Mouse (Mus musculus) midbrain, embryonic 12.5 days (tissue): Measurements from ENCODE around the gene Wdr90. TPM values are rescaled to one million over a fixed set of nuclear protein-coding genes. Genes with fewer than 3 reads are reported as not detected.
A peak's percentile ranks its signal among the peaks of the same experiment; 100 is the strongest.

Experiments used
- ATAC-seq: fragments of 200-750 bp; cut with Nextera tagmentation; 2 replicates; pipeline ENCODE4 v1.8.0; 2017; ENCODE audit warnings: low read depth, moderate TSS enrichment, moderate library complexity; ENCODE audit not compliant: low FRiP score
- H3K27ac ChIP-seq: fragments of 300-500 bp; sonication (generic); replicated peaks from 2 replicates; pipeline ENCODE4 v1.5.1; 2016; ENCODE audit warnings: mild to moderate bottlenecking
- H3K27me3 ChIP-seq: fragments of 300-500 bp; sonication (generic); 2 replicates; pipeline ENCODE4 v1.6.1; 2016; ENCODE audit warnings: mild to moderate bottlenecking
- H3K36me3 ChIP-seq: fragments of 300-500 bp; sonication (generic); 2 replicates; pipeline ENCODE4 v1.6.1; 2016
- H3K4me1 ChIP-seq: fragments of 300-500 bp; sonication (generic); 2 replicates; pipeline ENCODE4 v1.6.1; 2016
- H3K4me2 ChIP-seq: fragments of 300-500 bp; sonication (generic); replicated peaks from 2 replicates; pipeline ENCODE4 v1.6.1; 2016; ENCODE audit warnings: mild to moderate bottlenecking, moderate library complexity
- H3K4me3 ChIP-seq: fragments of 300-500 bp; sonication (generic); 2 replicates; pipeline ENCODE4 v1.5.1; 2016; ENCODE audit warnings: mild to moderate bottlenecking
- H3K9ac ChIP-seq: fragments of 300-500 bp; sonication (generic); replicated peaks from 2 replicates; pipeline ENCODE4 v1.6.1; 2016; ENCODE audit warnings: mild to moderate bottlenecking, moderate library complexity
- H3K9me3 ChIP-seq: fragments of 300-500 bp; sonication (generic); 2 replicates; pipeline ENCODE4 v1.6.1; 2016; ENCODE audit warnings: mild to moderate bottlenecking
- WGBS: fragments of 180-500 bp; shearing (Covaris S2); methylation state at CpG from one replicate; pipeline ENCODE4 v1.1.7; 2016; 5-methylcytosine and 5-hydroxymethylcytosine counted together
- polyA plus RNA-seq: library from polyadenylated mRNA; unstranded; fragments of >200 nt; fragmentation: Nextera tagmentation; extraction: Ambion mirVana; gene quantifications from 2 replicates; pipeline ENCODE4 v1.2.1, GENCODE M21; 2016

Wdr90 gene
- polyA plus RNA-seq, 1 experiment from 2014 or later, result 38.1 TPM

DNA sequence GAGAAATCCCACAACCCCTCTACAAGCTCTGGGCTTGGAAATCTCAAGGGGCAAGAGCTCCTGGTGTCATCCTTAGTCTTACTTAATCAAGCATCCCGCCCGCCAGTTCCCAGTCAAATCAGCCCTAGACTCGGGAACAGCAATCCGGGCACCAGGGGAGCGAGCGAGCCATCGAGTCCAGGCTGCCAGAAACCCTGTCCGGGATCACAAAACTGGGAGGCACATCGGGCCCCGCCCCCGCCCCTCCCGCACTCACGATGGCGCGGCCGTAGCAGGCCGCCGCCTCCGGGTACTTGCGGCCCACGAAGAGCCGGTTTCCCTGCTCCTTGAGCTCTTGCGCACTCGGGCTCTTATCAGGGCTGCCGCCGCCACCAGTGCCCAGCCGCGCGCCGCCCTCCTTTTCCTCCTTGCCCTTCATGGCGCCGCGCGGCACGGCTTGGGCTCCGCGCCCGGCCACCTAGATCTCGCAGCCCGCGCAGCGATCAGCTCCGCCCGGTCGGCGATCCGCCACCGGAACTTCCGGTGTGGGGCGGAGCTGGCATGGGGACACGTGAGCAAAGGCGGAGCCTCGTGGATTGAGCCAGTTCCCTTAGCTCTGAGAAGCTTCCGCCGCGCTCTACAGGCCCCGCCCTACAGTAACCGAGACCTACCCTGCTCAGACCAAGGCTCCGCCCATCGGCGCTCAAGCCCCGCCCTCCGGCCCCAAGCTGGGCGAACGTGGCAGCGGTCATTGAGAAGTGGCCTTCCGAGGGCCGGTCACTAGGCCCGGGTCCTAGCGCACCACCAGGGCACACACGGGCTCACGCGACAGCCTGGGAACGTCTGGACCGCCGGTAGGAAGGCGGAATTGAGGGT is 28.6 kb downstream of the Wdr90 start:
- H3K27ac ChIP-seq, result peak overlapping the region; percentile 95
- peak; percentile 89 for ATAC-seq
- peak overlapping the region; percentile 84 for H3K9ac ChIP-seq
- no peaks in the 10 kb centered on the region for H3K9me3 ChIP-seq
- peaks cover 81% of the 10 kb centered on the region for H3K4me1 ChIP-seq
- H3K4me3 ChIP-seq, result peak overlapping the region; percentile 77
- H3K4me2 ChIP-seq, result peak overlapping the region; percentile 96
- no peaks in the 10 kb centered on the region for H3K27me3 ChIP-seq
- under 1% methylated on average over 77 of the region's 77 CpGs for WGBS
- H3K36me3 ChIP-seq, result peaks cover 29% of the 10 kb centered on the region

DNA sequence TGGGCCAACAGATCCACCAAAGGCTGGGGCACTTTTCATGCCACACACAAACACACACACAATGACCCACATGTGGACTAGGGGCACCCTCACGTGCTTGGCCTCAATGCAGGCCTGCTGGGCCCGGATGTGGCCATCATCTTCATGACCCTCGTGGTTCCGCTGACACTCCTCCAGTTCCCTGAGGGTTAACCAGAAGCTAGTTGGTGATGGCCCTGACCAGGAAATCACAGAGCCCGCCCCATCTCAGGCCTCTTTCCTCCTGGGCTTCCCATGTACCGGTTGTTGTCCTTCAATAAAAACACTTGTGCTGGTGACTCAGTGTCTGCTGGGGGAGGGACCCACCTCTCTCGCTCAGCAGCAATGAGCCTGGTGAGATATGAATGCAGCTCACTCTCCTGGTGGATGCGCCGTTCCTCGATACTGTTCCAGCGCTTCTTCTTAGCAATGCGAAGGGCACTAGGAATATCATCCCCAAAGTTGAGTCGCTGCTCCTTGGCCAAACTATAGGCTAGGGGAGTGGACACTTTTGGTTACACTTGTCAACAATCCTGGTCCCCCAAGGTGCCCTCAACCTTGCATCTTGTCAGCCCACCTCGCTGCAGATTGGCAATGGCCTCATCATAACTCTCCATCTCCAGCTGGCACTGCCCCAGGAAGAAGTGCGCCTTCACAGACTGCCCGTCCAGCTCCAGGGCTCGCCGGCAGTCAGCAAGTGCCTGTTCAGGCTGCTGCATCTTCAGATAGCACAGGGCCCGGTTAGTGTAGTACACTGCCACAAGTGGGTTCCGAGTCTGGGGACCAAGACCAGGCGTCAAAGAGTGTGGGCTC is 29.6 kb downstream of the Wdr90 start:
- Histone ChIP-seq H3K27me3 (no peaks in the 10 kb centered on the region), H3K4me3 (peak overlapping the region; percentile 77), H3K9me3 (no peaks in the 10 kb centered on the region), H3K9ac (peak overlapping the region; percentile 84), H3K4me1 (peaks cover 71% of the 10 kb centered on the region), H3K36me3 (peaks cover 39% of the 10 kb centered on the region), H3K27ac (peak overlapping the region; percentile 4; the same call in 1 of the 2 replicates), H3K4me2 (peak overlapping the region; percentile 96)
- 64% methylated on average over 21 of the region's 21 CpGs for WGBS
- ATAC-seq, result no peak

DNA sequence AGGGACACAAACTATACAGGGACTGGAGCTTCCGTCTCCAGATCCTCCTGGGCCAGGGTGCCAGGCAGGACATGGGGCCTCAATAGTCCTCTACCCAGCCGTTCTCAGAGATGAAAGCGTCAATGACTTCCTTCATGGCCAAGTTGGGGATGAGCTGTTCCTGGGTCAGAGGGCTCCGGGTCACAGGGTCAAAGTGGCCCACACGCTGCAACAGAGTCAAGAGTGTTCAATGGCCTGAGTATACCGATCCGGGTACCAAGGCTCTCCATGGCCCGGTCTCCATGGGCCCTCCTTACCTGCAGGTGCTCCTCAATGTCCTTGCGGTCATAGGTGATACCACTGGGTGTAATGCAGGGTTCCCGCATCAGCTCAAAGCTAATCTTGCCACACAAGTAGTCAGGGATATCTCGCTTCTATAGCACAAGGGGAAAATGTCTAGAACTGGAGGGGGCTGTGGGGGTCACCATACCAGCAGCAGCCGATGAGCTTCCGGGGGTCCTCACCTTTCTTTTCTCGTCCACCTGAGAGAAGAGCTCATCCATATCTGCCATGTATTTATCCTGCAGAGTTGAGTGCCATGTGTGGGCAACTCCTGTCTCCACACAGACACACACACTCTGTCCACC is 30.4 kb downstream of the Wdr90 start:
- ATAC-seq, result no peak
- Histone ChIP-seq H3K27me3 (no peaks in the 10 kb centered on the region), H3K4me1 (peaks cover 63% of the 10 kb centered on the region), H3K4me2 (peak overlapping the region; percentile 96), H3K36me3 (peaks cover 46% of the 10 kb centered on the region), H3K9me3 (no peaks in the 10 kb centered on the region), H3K4me3 (peak overlapping the region; percentile 77; the same call in 1 of the 2 replicates), H3K27ac (no peak overlapping the region), H3K9ac (no peak overlapping the region)
- WGBS, result 88% methylated on average over 14 of the region's 14 CpGs

DNA sequence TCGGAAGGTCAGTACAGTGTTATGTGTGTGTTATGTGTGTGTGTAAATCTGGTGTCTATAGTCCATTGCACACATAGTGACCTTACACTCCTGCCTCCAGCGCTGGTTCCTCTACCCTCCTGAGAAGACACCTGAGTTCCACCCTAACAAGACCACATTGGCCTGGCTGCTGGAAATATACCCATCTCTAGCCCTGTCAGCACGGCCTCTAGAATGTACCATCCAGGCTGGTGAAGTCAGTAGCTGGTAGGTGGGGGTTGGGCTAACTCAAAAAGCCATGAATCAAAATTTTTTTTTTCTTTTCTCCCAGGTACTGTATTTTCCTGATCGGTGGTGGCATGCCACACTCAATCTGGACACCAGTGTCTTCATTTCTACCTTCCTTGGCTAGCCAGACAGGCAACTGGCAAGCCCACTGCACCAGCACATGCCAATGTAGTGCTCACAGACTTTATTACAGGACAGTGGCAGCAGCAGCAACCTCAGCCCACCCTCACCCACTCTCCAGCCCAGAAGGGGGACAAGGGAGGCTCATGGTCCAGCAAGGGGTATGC is 31.0 kb downstream of the Wdr90 start:
- Histone ChIP-seq H3K36me3 (peaks cover 50% of the 10 kb centered on the region), H3K9ac (peak overlapping the region; percentile 84; the same call in 1 of the 2 replicates), H3K27me3 (no peaks in the 10 kb centered on the region), H3K27ac (no peak overlapping the region), H3K4me3 (peak overlapping the region; percentile 67; the same call in 1 of the 2 replicates), H3K9me3 (no peaks in the 10 kb centered on the region), H3K4me1 (peaks cover 63% of the 10 kb centered on the region), H3K4me2 (peak overlapping the region; percentile 84)
- WGBS, result 89% methylated on average over 4 of the region's 4 CpGs
- ATAC-seq, result no peak

DNA sequence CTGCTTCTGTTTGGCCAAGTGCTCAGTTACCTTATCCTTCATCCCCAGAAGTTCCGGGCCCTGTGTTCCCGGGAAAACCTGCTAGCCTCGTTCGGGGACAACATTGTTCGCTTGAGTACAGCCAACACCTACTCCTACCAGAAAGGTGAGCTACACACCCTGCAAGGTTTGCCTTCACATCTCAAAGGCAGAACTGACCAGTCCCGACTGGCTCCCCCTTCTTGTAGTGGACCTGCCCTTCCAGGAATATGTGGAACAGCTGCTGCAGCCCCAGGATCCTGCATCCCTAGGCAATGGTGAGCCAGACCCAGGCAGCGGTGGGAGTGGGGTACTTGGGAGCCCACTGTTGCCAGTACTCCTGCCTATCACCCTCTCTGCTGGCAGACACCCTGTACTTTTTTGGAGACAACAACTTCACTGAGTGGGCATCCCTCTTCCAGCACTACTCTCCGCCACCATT is 31.7 kb downstream of the Wdr90 start:
- Histone ChIP-seq H3K27ac (peak overlapping the region; percentile 91), H3K9me3 (no peaks in the 10 kb centered on the region), H3K4me3 (peak overlapping the region; percentile 67), H3K4me1 (peaks cover 63% of the 10 kb centered on the region), H3K27me3 (no peaks in the 10 kb centered on the region), H3K36me3 (peaks cover 46% of the 10 kb centered on the region), H3K9ac (peak overlapping the region; percentile 84), H3K4me2 (peak overlapping the region; percentile 84)
- 47% methylated on average over 8 of the region's 8 CpGs for WGBS
- no peak for ATAC-seq

DNA sequence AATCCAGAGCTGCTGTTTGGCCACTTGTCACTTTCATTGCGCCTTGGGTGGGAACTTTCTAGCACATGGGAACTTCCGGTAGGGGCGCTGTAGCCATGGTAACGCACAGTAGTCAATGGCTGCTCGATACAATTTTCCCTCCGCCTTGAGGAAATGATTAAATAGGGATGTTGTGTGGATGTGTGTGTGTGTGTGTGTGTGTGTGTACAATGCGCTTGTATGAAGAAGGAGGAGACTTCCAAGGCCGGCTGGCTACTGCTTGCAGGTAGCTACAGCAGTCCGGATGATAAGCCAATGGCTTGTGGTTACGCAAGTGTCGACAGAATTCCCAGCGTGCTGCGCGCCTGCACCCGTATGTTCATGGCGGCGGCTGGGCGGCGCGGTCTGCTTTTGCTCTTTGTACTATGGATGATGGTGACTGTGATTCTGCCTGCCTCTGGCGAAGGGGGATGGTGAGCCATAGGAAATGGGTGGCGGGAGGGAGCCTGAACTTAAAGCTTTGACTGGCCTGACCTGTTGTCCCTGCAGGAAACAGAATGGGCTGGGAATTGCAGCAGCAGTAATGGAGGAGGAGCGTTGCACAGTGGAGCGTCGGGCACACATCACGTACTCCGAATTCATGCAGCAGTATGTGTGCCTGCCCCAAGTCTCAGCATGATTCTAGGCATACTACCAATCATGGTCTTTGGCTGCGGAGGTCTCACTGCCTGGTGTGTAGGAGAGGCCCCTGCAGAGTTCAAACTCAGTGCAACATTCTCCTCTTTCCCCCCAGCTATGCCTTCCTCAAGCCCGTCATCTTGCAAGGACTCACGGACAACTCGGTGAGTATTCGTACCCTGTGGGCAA is 32.4 kb downstream of the Wdr90 start, which contains the start of gene Jmjd8:
Jmjd8 (plus strand) TSS at position 156 of the 846 bp plus-strand sequence.
- ATAC-seq, result peak; percentile 42
- H3K4me1 ChIP-seq, result peaks cover 63% of the 10 kb centered on the region
- no peaks in the 10 kb centered on the region for H3K27me3 ChIP-seq
- peak within 1 kb of the TSS; percentile 84 for H3K4me2 ChIP-seq
- under 1% methylated on average over 32 of the region's 32 CpGs for WGBS
- H3K9me3 ChIP-seq, result no peaks in the 10 kb centered on the region
- H3K36me3 ChIP-seq, result peaks cover 46% of the 10 kb centered on the region
- peak within 1 kb of the TSS; percentile 84 for H3K9ac ChIP-seq
- H3K27ac ChIP-seq, result peak within 1 kb of the TSS; percentile 91
- H3K4me3 ChIP-seq, result peak within 1 kb of the TSS; percentile 67

DNA sequence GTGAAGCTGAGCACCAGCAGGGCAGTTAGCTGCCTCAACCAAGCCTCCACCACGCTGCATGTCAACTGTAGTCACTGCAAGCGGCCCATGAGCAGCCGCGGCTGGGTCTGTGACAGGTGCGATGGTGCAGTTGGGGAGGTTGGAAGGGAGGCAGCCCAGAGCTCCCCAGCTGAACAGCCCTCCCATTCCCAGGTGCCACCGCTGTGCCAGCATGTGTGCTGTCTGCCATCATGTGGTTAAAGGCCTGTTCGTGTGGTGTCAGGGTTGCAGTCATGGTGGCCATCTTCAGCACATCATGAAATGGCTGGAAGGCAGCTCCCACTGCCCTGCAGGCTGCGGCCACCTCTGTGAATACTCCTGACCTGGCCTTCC is 33.1 kb downstream of the Wdr90 start:
- Histone ChIP-seq H3K9me3 (no peaks in the 10 kb centered on the region), H3K9ac (peak overlapping the region; percentile 84; the same call in 1 of the 2 replicates), H3K4me2 (peak overlapping the region; percentile 84), H3K27ac (peak overlapping the region; percentile 91), H3K27me3 (no peaks in the 10 kb centered on the region), H3K4me3 (peak overlapping the region; percentile 67), H3K4me1 (peaks cover 60% of the 10 kb centered on the region), H3K36me3 (peaks cover 46% of the 10 kb centered on the region)
- 83% methylated on average over 8 of the region's 8 CpGs for WGBS
- no peak for ATAC-seq

DNA sequence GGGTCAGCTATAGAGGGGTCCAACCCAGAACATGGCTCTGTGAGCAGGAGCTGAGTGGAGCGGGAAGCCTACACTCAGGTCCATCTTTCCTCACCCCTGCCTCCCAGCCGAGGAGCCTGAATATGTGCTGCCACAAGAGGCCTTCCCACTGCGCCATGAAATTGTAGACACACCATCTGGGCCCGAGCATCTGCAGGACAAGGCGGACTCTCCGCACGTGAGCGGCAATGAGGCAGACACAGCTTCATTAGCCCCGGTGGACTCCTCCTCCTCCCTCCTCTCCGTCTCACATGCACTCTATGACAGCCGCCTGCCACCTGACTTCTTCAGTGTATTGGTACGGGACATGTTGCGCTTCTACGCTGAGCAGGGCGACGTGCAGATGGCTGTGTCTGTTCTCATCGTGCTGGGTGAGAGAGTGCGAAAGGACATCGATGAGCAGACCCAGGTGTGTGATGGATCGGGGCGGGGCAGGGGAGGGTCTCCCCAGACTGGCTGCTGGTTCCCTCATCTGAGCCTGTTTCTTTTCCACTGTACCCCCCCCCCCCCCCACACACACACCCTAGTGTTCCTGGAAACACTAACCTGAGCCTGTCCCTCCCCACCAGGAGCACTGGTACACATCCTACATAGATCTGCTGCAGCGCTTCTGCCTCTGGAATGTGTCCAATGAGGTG is 33.6 kb downstream of the Wdr90 start:
- no peaks in the 10 kb centered on the region for H3K9me3 ChIP-seq
- H3K4me3 ChIP-seq, result no peak overlapping the region; the same call in 1 of the 2 replicates
- H3K27me3 ChIP-seq, result peaks cover under 1% of the 10 kb centered on the region; the same call in 1 of the 2 replicates
- 93% methylated on average over 22 of the region's 22 CpGs for WGBS
- peak overlapping the region; percentile 84; the same call in 1 of the 2 replicates for H3K4me2 ChIP-seq
- H3K27ac ChIP-seq, result peak overlapping the region; percentile 91; the same call in 1 of the 2 replicates
- H3K36me3 ChIP-seq, result peaks cover 46% of the 10 kb centered on the region
- no peak overlapping the region for H3K9ac ChIP-seq
- H3K4me1 ChIP-seq, result peaks cover 63% of the 10 kb centered on the region
- no peak for ATAC-seq

DNA sequence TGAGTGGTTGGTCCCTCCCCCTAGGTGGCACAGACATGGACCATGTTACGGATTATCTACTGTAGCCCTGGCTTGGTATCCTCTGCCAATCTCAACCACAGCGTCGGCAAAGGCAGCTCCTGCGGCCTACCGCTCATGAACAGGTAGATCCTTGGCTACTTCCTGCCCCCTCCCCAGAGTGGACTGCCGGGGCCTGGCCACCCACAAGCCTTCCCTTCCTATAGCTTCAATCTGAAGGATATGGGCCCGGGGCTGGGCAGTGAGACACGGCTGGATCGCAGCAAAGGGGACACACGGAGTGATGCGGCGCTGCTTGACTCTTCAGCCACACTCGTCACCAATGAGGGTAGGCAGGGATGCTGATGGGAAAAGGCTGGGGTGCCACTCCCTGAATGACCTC is 34.3 kb downstream of the Wdr90 start:
- no peak overlapping the region for H3K4me2 ChIP-seq
- WGBS, result 96% methylated on average over 13 of the region's 13 CpGs
- H3K27ac ChIP-seq, result no peak overlapping the region
- no peaks in the 10 kb centered on the region for H3K9me3 ChIP-seq
- no peak overlapping the region for H3K4me3 ChIP-seq
- H3K36me3 ChIP-seq, result peaks cover 46% of the 10 kb centered on the region
- H3K4me1 ChIP-seq, result peaks cover 63% of the 10 kb centered on the region
- H3K27me3 ChIP-seq, result peaks cover 5% of the 10 kb centered on the region; the same call in 1 of the 2 replicates
- H3K9ac ChIP-seq, result no peak overlapping the region
- ATAC-seq, result no peak

DNA sequence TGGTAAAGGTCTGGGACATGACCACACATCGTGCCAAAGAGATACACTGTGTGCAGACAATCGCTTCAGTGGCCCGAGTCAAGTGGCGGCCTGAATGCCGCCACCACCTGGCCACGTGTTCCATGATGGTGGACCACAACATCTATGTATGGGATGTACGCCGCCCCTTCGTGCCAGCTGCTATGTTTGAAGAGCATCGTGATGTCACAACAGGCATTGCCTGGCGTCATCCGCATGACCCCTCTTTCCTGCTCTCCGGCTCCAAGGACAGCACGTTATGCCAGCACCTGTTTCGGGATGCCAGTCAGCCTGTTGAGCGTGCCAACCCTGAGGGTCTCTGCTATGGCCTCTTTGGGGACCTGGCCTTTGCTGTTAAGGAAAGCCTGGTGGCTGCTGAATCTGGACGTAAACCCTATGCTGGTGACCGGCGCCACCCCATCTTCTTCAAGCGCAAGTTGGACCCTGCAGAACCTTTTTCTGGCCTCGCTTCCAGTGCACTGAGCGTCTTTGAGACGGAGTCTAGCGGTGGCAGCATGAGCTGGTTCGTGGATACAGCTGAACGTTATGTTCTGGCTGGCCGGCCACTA is 35.2 kb downstream of the Wdr90 start:
- no peak overlapping the region for H3K27ac ChIP-seq
- no peaks in the 10 kb centered on the region for H3K9me3 ChIP-seq
- H3K4me2 ChIP-seq, result no peak overlapping the region
- H3K27me3 ChIP-seq, result peaks cover 5% of the 10 kb centered on the region; the same call in 1 of the 2 replicates
- 96% methylated on average over 27 of the region's 27 CpGs for WGBS
- H3K9ac ChIP-seq, result no peak overlapping the region
- peaks cover 40% of the 10 kb centered on the region for H3K36me3 ChIP-seq
- no peak overlapping the region for H3K4me3 ChIP-seq
- no peak for ATAC-seq
- H3K4me1 ChIP-seq, result peaks cover 53% of the 10 kb centered on the region
